In genomic region chr12:8754116-8754515, GRCm38 (mm10) we compare ENCODE assay signal across 17 mouse cellular contexts. TPM values are rescaled to one million over a fixed set of nuclear protein-coding genes. Genes with fewer than 3 reads are reported as not detected.
DNase-seq lines count a peak whose midpoint lies in the region; ATAC-seq lines count a peak whose summit lies in the region.
"Had no signal": no experiment of that assay in that cellular context is flagged by ENCODE, and none has a peak within 500 bp of the region (broad histone marks: within the 10 kb centered on the region; RNA-seq: fewer than 3 reads in every experiment).

No protein-coding gene starts in this region.

- intact Hi-C loops in left cerebral cortex, postnatal 4 days (cut with DNase I) = loop anchor here (10.0 kb wide), 1 partner anchor 241 kb away; no protein-coding TSS in a partner anchor
- intact Hi-C loops in heart, postnatal 10 days (cut with DNase I) = no loop called here

- H3K27me3 ChIP-seq in embryonic facial prominence, embryonic 10.5 days (replicated peaks; ENCODE audit: low read depth, poor library complexity, severe bottlenecking) = no peaks in the 10 kb centered on the region
- H3K27me3 ChIP-seq: embryonic facial prominence, embryonic 13.5 days; forebrain, embryonic 13.5 days; hindbrain, embryonic 12.5 days; liver, embryonic 13.5 days had no signal

- peaks cover 10% of the 10 kb centered on the region; the same call in 1 of the 2 replicates for H3K9me3 ChIP-seq in embryonic facial prominence, embryonic 10.5 days
- H3K9me3 ChIP-seq: hindbrain, embryonic 12.5 days; liver, embryonic 13.5 days had no signal

- no peak overlapping the region for H3K27ac ChIP-seq in embryonic facial prominence, embryonic 10.5 days (replicated peaks)
- H3K27ac ChIP-seq: embryonic facial prominence, embryonic 13.5 days; forebrain, embryonic 13.5 days; hindbrain, embryonic 12.5 days; liver, embryonic 13.5 days had no signal

- ATAC-seq in frontal cortex, adult (ENCODE audit: low TSS enrichment) = peak; percentile 82
- ATAC-seq: forebrain, embryonic 13.5 days; lung, postnatal 0 days had no signal

- H3K36me3 ChIP-seq in embryonic facial prominence, embryonic 10.5 days (replicated peaks) = peaks cover 91% of the 10 kb centered on the region

- no peaks in the 10 kb centered on the region for H3K4me1 ChIP-seq in embryonic facial prominence, embryonic 10.5 days
- H3K4me1 ChIP-seq: embryonic facial prominence, embryonic 13.5 days; forebrain, embryonic 13.5 days; hindbrain, embryonic 12.5 days; liver, embryonic 13.5 days had no signal

- DNase-seq in frontal cortex, postnatal 10 days (ENCODE audit: low spot score in 2 of 2) = no peak
- DNase-seq in left cerebral cortex, adult 18-20 months (ENCODE audit: low spot score in 2 of 2) = peak; percentile 29 to 31
- no peak for DNase-seq in left cerebral cortex, postnatal 4 days
- peak; percentile 8 for DNase-seq in embryonic facial prominence, embryonic 10.5 days (ENCODE audit: low spot score)
- peak; percentile 64 to 70 for DNase-seq in heart, postnatal 10 days
- no peak for DNase-seq in testis, postnatal 14 days (ENCODE audit: low spot score)
- DNase-seq: gastrocnemius, postnatal 25 days; kidney, adult 18-20 months; kidney, postnatal 4 days; layer of hippocampus, postnatal 36 days; liver, embryonic 13.5 days; thymus, adult 2 months had no signal

- 83% methylated on average over 4 of the region's 4 CpGs for WGBS in embryonic facial prominence, embryonic 10.5 days

- no peak overlapping the region for H3K4me3 ChIP-seq in embryonic facial prominence, embryonic 10.5 days
- H3K4me3 ChIP-seq: embryonic facial prominence, embryonic 13.5 days; forebrain, embryonic 13.5 days; hindbrain, embryonic 12.5 days; liver, embryonic 13.5 days had no signal

RNA-seq across cellular contexts. Expression of gene Sdc1, which starts 17.0 kb away (rescaled TPM):
- 1 to 10 TPM; 1.2 to 1.6 TPM for total RNA-seq in left cerebral cortex, adult 18-20 months (2021)
- 10 to 100 TPM; 16.9 to 20.6 TPM for total RNA-seq in left cerebral cortex, postnatal 4 days (2021)
- polyA plus RNA-seq in embryonic facial prominence, embryonic 10.5 days (2016; fragmentation: Nextera tagmentation; extraction: Ambion mirVana) = 157 and 158 TPM in 2 replicates
- total RNA-seq in heart, postnatal 10 days (2021) = 10 to 100 TPM; 19.2 to 21.0 TPM

Comparison
In these comparisons a context has a peak if more than half of its experiments do, and no peak if none do; other contexts are left out.
1. DNase-seq: peak in left cerebral cortex, adult 18-20 months (2 of 2), embryonic facial prominence, embryonic 10.5 days (single experiment) and heart, postnatal 10 days (2 of 2); none in frontal cortex, postnatal 10 days (0 of 2), left cerebral cortex, postnatal 4 days (single experiment) and testis, postnatal 14 days (single experiment).
2. RNA of gene Sdc1, which starts 17.0 kb away (total RNA-seq): 19.2 to 21.0 TPM in heart, postnatal 10 days and 16.9 to 20.6 TPM in left cerebral cortex, postnatal 4 days; 1.2 to 1.6 TPM in left cerebral cortex, adult 18-20 months; every median in the first group is over 4 times any median in the second.